Mouse (Mus musculus) cerebellum, adult 2 months (tissue): Measurements from ENCODE around the gene Rrp12.

Experiments
- CTCF ChIP-seq: fragments of 200-500 bp; IDR thresholded peaks from 2 replicates; pipeline ENCODE4 v1.5.1; 2011; ENCODE audit warnings: low read depth, mild to moderate bottlenecking, control low read depth, low read length, moderate library complexity, borderline replicate concordance; ENCODE audit not compliant: insufficient read depth
- POLR2A ChIP-seq: fragments of 200-500 bp; IDR thresholded peaks from 2 replicates; pipeline ENCODE4 v1.6.1; 2011; ENCODE audit warnings: low read length, control low read depth, borderline replicate concordance; ENCODE audit not compliant: insufficient read depth

DNA sequence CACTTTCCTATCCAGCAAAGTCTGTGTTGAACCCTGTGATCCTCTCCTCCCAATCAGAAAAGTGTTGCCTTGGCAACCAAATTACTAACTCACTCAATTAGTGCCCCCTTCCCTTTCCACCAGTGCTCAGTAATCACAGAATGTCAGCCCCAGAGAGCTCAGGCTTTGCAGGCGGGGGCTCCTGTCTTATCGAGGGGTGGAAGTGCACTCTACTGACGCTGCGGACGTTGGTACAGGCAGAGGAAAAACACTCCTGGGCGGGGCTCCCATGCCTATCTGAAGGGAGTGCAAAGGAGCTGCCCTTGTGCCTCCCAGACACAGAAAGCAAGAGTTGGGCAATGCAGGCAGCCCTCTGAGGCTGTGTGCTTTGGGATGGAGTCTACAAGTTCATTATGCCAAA is 60.2 kb downstream of the Rrp12 start:
- TF ChIP-seq POLR2A, result no peak
- no peak for TF ChIP-seq CTCF
